Mouse (Mus musculus) C2C12 (cell line): Measurements from ENCODE around the gene Sh2d5.

ENCODE experiments used
- CTCF ChIP-seq: IDR thresholded peaks from one replicate; pipeline ENCODE4 v1.5.1; 2011; ENCODE audit not compliant: control insufficient read depth, insufficient read depth, insufficient read length
- MAX ChIP-seq: IDR thresholded peaks from one replicate; pipeline ENCODE4 v1.6.1; 2011; ENCODE audit warnings: mild to moderate bottlenecking, control low read depth
- MYOD1 ChIP-seq: IDR thresholded peaks from one replicate; pipeline ENCODE4 v1.6.1; 2011; ENCODE audit warnings: low read depth; ENCODE audit not compliant: control insufficient read depth, insufficient read length
- USF1 ChIP-seq: IDR thresholded peaks from one replicate; pipeline ENCODE4 v1.6.1; 2011; ENCODE audit warnings: low read depth, mild to moderate bottlenecking, control low read depth, moderate library complexity

DNA sequence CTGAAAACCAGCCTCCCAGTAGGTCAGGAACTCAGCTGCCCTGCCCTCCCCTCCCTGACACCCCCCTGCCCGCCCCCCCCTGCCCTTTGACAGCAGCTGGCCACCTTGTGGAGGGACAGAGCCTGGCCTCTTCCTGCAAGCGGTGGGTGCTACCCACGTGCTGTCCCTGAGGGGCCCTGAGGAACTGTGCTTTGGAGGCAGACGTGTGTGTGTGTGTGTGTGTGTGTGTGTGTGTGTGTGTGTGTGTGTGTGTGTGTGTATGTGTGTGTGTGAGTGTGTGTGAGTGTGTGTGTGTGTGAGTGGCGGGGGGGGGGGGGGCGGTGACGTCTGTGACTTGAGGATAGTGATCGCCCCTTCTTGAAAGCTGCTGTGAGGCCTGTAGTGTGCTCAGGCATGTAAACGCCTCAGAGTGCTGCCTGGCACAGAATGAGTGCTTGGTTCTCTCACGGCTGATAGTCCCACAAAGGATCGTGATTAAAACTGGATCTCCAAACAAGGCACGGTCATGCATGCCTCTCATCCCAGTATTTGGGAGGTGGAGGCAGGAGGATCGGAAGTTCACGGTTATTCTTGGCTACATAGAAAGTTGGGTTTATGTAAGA is 43.8 kb downstream of the Sh2d5 start:
- TF ChIP-seq MYOD1 (no peak), USF1 (no peak), MAX (no peak), CTCF (no peak)
